Comparison of ENCODE assay signal across 8 mouse cellular contexts in the genomic region with DNA sequence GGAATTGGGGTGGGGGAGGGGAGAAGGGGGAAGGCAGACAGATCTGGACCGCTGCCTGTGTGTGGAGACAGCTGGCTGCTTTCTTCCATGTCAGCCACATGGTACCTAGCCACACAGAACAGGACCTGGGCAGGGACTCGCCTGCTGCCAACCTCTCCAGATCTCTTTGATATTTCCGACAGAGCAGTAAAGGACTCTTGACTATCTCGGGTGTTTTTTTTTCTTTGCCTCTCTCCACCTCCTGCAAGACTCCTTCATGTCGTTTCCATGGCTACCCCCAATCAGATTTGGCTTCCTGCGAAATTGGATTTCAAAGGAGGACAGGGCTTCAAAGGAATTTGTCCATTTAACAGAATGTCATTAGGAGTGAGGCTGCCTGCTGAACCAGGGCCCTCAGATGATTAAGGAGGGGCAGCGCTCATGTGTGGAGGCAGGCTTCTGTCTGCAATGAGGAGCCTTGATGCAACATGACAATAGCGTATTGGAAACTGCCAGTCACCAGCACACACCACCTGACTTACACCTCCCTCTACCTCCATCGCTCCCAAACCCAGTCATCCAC. TPM values are rescaled to one million over a fixed set of nuclear protein-coding genes. Genes with fewer than 3 reads are reported as not detected.
DNase-seq lines count a peak whose midpoint lies in the region; ATAC-seq and TF ChIP-seq lines count a peak whose summit lies in the region.

No protein-coding gene starts in this region.

- no peak for TF ChIP-seq CTCF in lung, postnatal 0 days (IDR thresholded peaks at IDR 0.05)
- no peak for TF ChIP-seq CTCF in midbrain, postnatal 0 days (IDR thresholded peaks at IDR 0.05)

- no peak overlapping the region for H3K4me2 ChIP-seq in lung, postnatal 0 days (replicated peaks; ENCODE audit: low read depth, low read length)
- H3K4me2 ChIP-seq in hindbrain, embryonic 13.5 days = peak overlapping the region; percentile 28
- H3K4me2 ChIP-seq in midbrain, postnatal 0 days (ENCODE audit: low read depth, low read length, poor library complexity, severe bottlenecking) = 0 out of 2 replicates have a peak overlapping the region, but pooled peaks have one; percentile 12

- H3K4me1 ChIP-seq in lung, postnatal 0 days (ENCODE audit: insufficient read depth, low read depth, low read length) = peaks cover 6% of the 10 kb centered on the region; the same call in 1 of the 2 replicates
- peaks cover 53% of the 10 kb centered on the region for H3K4me1 ChIP-seq in hindbrain, embryonic 13.5 days (replicated peaks)
- H3K4me1 ChIP-seq in midbrain, postnatal 0 days (ENCODE audit: insufficient read depth, low read length) = peaks cover 13% of the 10 kb centered on the region; the same call in 1 of the 2 replicates

- 23% methylated on average over 9 of the region's 9 CpGs for WGBS in lung, postnatal 0 days
- WGBS in hindbrain, embryonic 13.5 days = 8% methylated on average over 9 of the region's 9 CpGs
- WGBS in midbrain, postnatal 0 days = 5% methylated on average over 9 of the region's 9 CpGs

- no peak for ATAC-seq in CD4-positive, CD25-positive, alpha-beta regulatory T cell, adult 4 months
- peak; percentile 37 for ATAC-seq in lung, postnatal 0 days
- ATAC-seq in hindbrain, embryonic 13.5 days (ENCODE audit: low FRiP score) = peak; percentile 70
- peak; percentile 72 for ATAC-seq in midbrain, postnatal 0 days (ENCODE audit: low FRiP score)
- ATAC-seq in activated CD4-positive, CD25-positive, alpha-beta regulatory T cell, adult 4 months = no peak

- H3K27ac ChIP-seq in lung, postnatal 0 days (ENCODE audit: low read length) = no peak overlapping the region
- peak overlapping the region; percentile 92 for H3K27ac ChIP-seq in hindbrain, embryonic 13.5 days
- peak overlapping the region; percentile 76 for H3K27ac ChIP-seq in midbrain, postnatal 0 days (ENCODE audit: low read depth, low read length)

- intact Hi-C loops in heart, postnatal 36 days (cut with DNase I) = no loop called here

- H3K36me3 ChIP-seq in lung, postnatal 0 days (ENCODE audit: insufficient read depth, low read length) = no peaks in the 10 kb centered on the region
- no peaks in the 10 kb centered on the region for H3K36me3 ChIP-seq in hindbrain, embryonic 13.5 days
- no peaks in the 10 kb centered on the region for H3K36me3 ChIP-seq in midbrain, postnatal 0 days (ENCODE audit: insufficient read depth, low read length)

- no peaks in the 10 kb centered on the region for H3K9me3 ChIP-seq in lung, postnatal 0 days (ENCODE audit: low read length)
- no peaks in the 10 kb centered on the region for H3K9me3 ChIP-seq in hindbrain, embryonic 13.5 days
- no peaks in the 10 kb centered on the region for H3K9me3 ChIP-seq in midbrain, postnatal 0 days (ENCODE audit: low read length)

- H3K9ac ChIP-seq in lung, postnatal 0 days (replicated peaks; ENCODE audit: low read depth) = no peak overlapping the region
- H3K9ac ChIP-seq in hindbrain, embryonic 13.5 days = no peak overlapping the region
- H3K9ac ChIP-seq in midbrain, postnatal 0 days (replicated peaks; ENCODE audit: low read length, poor library complexity, severe bottlenecking) = no peak overlapping the region

- H3K4me3 ChIP-seq in lung, postnatal 0 days (ENCODE audit: low read depth, low read length) = no peak overlapping the region
- no peak overlapping the region for H3K4me3 ChIP-seq in hindbrain, embryonic 13.5 days
- no peak overlapping the region for H3K4me3 ChIP-seq in midbrain, postnatal 0 days (ENCODE audit: low read depth, low read length)

- peak; percentile 56 for DNase-seq in CD4-positive, CD25-positive, alpha-beta regulatory T cell, adult 2 months (ENCODE audit: low read depth, low spot score)
- DNase-seq in lung, postnatal 0 days (ENCODE audit: low spot score) = peak; percentile 54
- DNase-seq in lung, postnatal 25 days (ENCODE audit: low spot score) = no peak
- peak; percentile 74 for DNase-seq in midbrain, postnatal 0 days (ENCODE audit: low spot score)
- no peak for DNase-seq in heart, postnatal 36 days

- TF ChIP-seq EP300 in lung, postnatal 0 days (IDR thresholded peaks at IDR 0.05) = no peak

- H3K27me3 ChIP-seq in lung, postnatal 0 days (replicated peaks; ENCODE audit: insufficient read depth, low read length) = peaks cover 18% of the 10 kb centered on the region; the same call in 1 of the 2 replicates
- H3K27me3 ChIP-seq in hindbrain, embryonic 13.5 days = peaks cover 12% of the 10 kb centered on the region; the same call in 1 of the 2 replicates
- H3K27me3 ChIP-seq in midbrain, postnatal 0 days (ENCODE audit: insufficient read depth, low read length) = 0 out of 2 replicates have a peak, but pooled peaks cover 3% of the 10 kb centered on the region

RNA-seq across cellular contexts. Expression of gene Skap1, which starts 2.1 kb away (rescaled TPM):
- 100 to 1,000 TPM; 652 to 757 TPM for polyA plus RNA-seq in CD4-positive, CD25-positive, alpha-beta regulatory T cell, adult 4 months (2017; shearing (Covaris generic))
- polyA plus RNA-seq in lung, postnatal 0 days (2015; fragmentation: Nextera tagmentation; extraction: Ambion mirVana) = 0.73 and 1.0 TPM in 2 replicates
- polyA plus RNA-seq in hindbrain, embryonic 13.5 days (2015; fragmentation: Nextera tagmentation; extraction: Ambion mirVana) = 6.3 and 6.9 TPM in 2 replicates
- total RNA-seq in midbrain, postnatal 0 days (2014; rRNA removed) = 1.0 and 2.8 TPM in 2 replicates
- 2.0 and 3.2 TPM in 2 replicates for polyA plus RNA-seq in midbrain, postnatal 0 days (2015; fragmentation: Nextera tagmentation; extraction: Ambion mirVana)
- total RNA-seq in heart, postnatal 36 days (2021) = under 1 TPM in 1 of 2 experiments, not detected in 1; 0.30 TPM
- polyA plus RNA-seq in activated CD4-positive, CD25-positive, alpha-beta regulatory T cell, adult 4 months (2017; shearing (Covaris generic)) = 100 to 1,000 TPM; 615 to 687 TPM

Comparison
In these comparisons a context has a peak if more than half of its experiments do, and no peak if none do; other contexts are left out.
1. DNase-seq: peak in CD4-positive, CD25-positive, alpha-beta regulatory T cell, adult 2 months (single experiment), lung, postnatal 0 days (single experiment) and midbrain, postnatal 0 days (single experiment); none in lung, postnatal 25 days (single experiment) and heart, postnatal 36 days (0 of 2).
2. ATAC-seq: peak in lung, postnatal 0 days (single experiment), hindbrain, embryonic 13.5 days (single experiment) and midbrain, postnatal 0 days (single experiment); none in CD4-positive, CD25-positive, alpha-beta regulatory T cell, adult 4 months (single experiment) and activated CD4-positive, CD25-positive, alpha-beta regulatory T cell, adult 4 months (single experiment).
3. RNA of gene Skap1, which starts 2.1 kb away (polyA plus RNA-seq): 652 to 757 TPM in CD4-positive, CD25-positive, alpha-beta regulatory T cell, adult 4 months and 615 to 687 TPM in activated CD4-positive, CD25-positive, alpha-beta regulatory T cell, adult 4 months; 6.3 to 6.9 TPM in hindbrain, embryonic 13.5 days, 2.0 to 3.2 TPM in midbrain, postnatal 0 days and 0.73 to 1.0 TPM in lung, postnatal 0 days; every median in the first group is over 10 times any median in the second.